Mouse (Mus musculus): ENCODE results near the gene Saa3. TPM values are rescaled to one million over a fixed set of nuclear protein-coding genes. Genes with fewer than 3 reads are reported as not detected.

Saa3 gene
- polyA plus RNA-seq (2015; fragmentation: Nextera tagmentation; extraction: Ambion mirVana): 0.34 TPM in 1 of 2 replicates, not detected in the other

DNA sequence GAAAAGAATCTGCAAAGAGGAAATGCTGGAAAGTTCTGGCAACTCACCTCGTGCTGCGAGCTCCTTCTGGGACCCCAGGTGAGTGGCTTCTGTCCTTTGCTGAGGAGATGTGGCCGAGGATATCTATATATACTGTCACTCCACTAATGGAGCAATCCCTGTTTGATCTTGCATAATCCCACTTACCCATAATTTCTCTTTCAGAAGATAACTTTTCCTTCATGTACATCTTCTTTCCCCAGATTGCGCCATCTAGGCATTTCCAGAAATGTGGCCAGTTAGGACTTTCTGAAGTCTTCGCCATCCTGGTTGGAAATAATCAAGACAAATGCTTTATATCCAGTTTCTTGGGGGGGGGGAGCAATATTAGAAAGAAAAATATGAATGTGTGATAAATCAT, at the start of gene Saa3:
TSS of gene Saa3 (minus strand) at position 101 of the 400 bp plus-strand sequence.
- TF ChIP-seq CTCF (IDR thresholded peaks at IDR 0.05; ENCODE audit: low read depth) (no peak), EP300 (optimal IDR thresholded peaks at IDR 0.05) (no peak)
- Histone ChIP-seq H3K27ac (replicated peaks) (no peak within 1 kb of the TSS), H3K9me3 (ENCODE audit: control insufficient read depth, low read length) (no peaks in the 10 kb centered on the region), H3K9ac (ENCODE audit: low read length) (no peak within 1 kb of the TSS), H3K4me2 (replicated peaks; ENCODE audit: low read depth) (no peak within 1 kb of the TSS), H3K4me1 (replicated peaks; ENCODE audit: control insufficient read depth, insufficient read depth) (no peaks in the 10 kb centered on the region), H3K4me3 (ENCODE audit: low read depth, low read length) (no peak within 1 kb of the TSS), H3K36me3 (ENCODE audit: control insufficient read depth, insufficient read depth, low read length) (no peaks in the 10 kb centered on the region), H3K27me3 (ENCODE audit: control insufficient read depth, insufficient read depth, low read length) (no peaks in the 10 kb centered on the region)
- DNase-seq (ENCODE audit: low spot score) (no peak), ATAC-seq (ENCODE audit: low FRiP score, low TSS enrichment) (no peak)
- 86% methylated on average over 5 of the region's 5 CpGs for WGBS

DNA sequence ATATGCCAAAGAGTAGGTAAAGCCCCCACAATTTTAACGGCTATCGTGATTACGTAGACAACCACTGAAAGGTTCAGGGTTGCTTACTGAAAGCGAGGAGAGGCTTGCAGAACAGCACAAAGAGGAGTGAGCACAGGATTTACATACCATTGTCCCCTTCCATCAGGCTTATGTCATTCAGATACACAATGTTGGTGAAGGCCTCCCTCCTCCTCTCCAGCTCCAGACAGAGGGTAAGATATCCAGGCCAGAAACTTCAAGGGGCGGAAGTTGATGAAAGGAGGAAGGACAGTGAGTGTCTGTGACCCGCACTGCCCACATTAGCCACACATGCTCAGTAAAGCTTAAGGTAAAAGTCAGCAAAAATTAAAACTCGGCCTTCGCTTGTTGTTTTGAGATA, 49.2 kb upstream of the Saa3 start:
- no peaks in the 10 kb centered on the region for H3K27me3 ChIP-seq (ENCODE audit: control insufficient read depth, insufficient read depth, low read length)
- H3K9me3 ChIP-seq (ENCODE audit: control insufficient read depth, low read length): no peaks in the 10 kb centered on the region
- no peak overlapping the region for H3K4me3 ChIP-seq (ENCODE audit: low read depth, low read length)
- peaks cover 24% of the 10 kb centered on the region for H3K36me3 ChIP-seq (ENCODE audit: control insufficient read depth, insufficient read depth, low read length)
- TF ChIP-seq EP300 (optimal IDR thresholded peaks at IDR 0.05) (no peak), CTCF (IDR thresholded peaks at IDR 0.05; ENCODE audit: low read depth) (no peak)
- no peak overlapping the region for H3K27ac ChIP-seq (replicated peaks)
- H3K4me2 ChIP-seq (replicated peaks; ENCODE audit: low read depth): no peak overlapping the region
- WGBS: 88% methylated on average over 8 of the region's 8 CpGs
- H3K4me1 ChIP-seq (replicated peaks; ENCODE audit: control insufficient read depth, insufficient read depth): no peaks in the 10 kb centered on the region
- ATAC-seq (ENCODE audit: low FRiP score, low TSS enrichment) (no peak), DNase-seq (ENCODE audit: low spot score) (no peak)
- no peak overlapping the region for H3K9ac ChIP-seq (ENCODE audit: low read length)

DNA sequence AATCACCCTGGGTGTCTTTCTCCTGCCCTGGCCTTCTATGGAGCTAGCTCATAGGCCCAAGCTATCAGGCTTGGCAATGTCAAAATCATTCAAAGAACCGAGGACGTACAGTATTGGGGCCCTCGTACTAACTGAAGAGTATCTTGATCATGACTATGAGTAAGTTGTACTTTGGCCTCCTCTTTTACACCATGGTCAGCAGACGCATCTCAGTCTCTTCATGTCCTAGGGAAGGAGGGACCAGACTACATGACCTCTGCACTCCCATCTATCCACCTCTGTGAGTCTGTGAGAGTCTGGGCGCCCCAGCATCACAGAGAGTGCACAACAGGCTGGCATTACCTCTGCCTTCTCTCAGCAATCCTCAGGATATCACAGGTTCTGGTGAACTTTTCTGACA, 47.1 kb upstream of the Saa3 start:
- no peak overlapping the region for H3K9ac ChIP-seq (ENCODE audit: low read length)
- DNase-seq (ENCODE audit: low spot score) (no peak), ATAC-seq (ENCODE audit: low FRiP score, low TSS enrichment) (no peak)
- no peak overlapping the region for H3K4me2 ChIP-seq (replicated peaks; ENCODE audit: low read depth)
- H3K9me3 ChIP-seq (ENCODE audit: control insufficient read depth, low read length): no peaks in the 10 kb centered on the region
- no peaks in the 10 kb centered on the region for H3K27me3 ChIP-seq (ENCODE audit: control insufficient read depth, insufficient read depth, low read length)
- H3K27ac ChIP-seq (replicated peaks): no peak overlapping the region
- H3K4me1 ChIP-seq (replicated peaks; ENCODE audit: control insufficient read depth, insufficient read depth): no peaks in the 10 kb centered on the region
- H3K36me3 ChIP-seq (ENCODE audit: control insufficient read depth, insufficient read depth, low read length): peaks cover 10% of the 10 kb centered on the region; the same call in 1 of the 2 replicates
- H3K4me3 ChIP-seq (ENCODE audit: low read depth, low read length): no peak overlapping the region
- WGBS: 91% methylated on average over 5 of the region's 5 CpGs
- no peak for TF ChIP-seq EP300 (optimal IDR thresholded peaks at IDR 0.05)
- no peak for TF ChIP-seq CTCF (IDR thresholded peaks at IDR 0.05; ENCODE audit: low read depth)

DNA sequence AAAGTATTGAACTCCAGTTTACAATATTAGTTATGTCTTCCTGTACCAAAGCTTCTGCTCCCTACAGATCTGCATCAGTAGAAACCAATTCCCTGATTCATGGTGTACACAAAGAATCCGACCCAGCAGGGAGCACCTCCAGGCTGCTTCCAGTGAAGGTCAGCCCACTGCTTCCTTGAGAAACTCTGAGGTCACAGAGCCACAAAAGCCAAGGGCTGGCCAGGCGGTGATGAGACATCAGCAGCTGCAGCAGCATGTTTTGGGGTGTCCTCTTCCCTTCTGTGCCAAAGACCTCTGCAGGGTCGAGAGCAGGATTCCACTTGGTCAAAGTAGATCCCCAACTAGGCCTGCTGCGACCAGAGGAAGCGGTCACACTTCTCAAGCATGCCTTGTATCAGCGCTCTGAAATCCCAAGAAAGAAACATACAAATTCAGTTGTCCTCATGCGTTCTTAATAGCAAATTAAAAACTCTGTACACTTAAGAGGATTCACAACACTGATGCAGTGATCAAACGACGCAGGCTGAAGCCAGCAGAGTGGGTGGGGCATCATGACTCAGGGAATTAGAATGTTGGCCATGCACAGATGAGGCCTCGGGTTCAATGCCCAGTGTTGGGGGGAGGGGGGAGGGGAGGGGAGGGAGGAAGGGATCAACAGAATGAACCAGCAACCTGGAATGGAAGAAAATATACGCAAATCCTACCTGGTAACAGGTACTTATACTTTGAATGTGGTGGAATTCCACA, 45.7 kb upstream of the Saa3 start:
- Histone ChIP-seq H3K27ac (replicated peaks) (no peak overlapping the region), H3K9me3 (ENCODE audit: control insufficient read depth, low read length) (no peaks in the 10 kb centered on the region), H3K9ac (ENCODE audit: low read length) (no peak overlapping the region), H3K4me1 (replicated peaks; ENCODE audit: control insufficient read depth, insufficient read depth) (no peaks in the 10 kb centered on the region), H3K27me3 (ENCODE audit: control insufficient read depth, insufficient read depth, low read length) (no peaks in the 10 kb centered on the region), H3K36me3 (ENCODE audit: control insufficient read depth, insufficient read depth, low read length) (peaks cover 9% of the 10 kb centered on the region; the same call in 1 of the 2 replicates), H3K4me3 (ENCODE audit: low read depth, low read length) (no peak overlapping the region), H3K4me2 (replicated peaks; ENCODE audit: low read depth) (no peak overlapping the region)
- no peak for ATAC-seq (ENCODE audit: low FRiP score, low TSS enrichment)
- WGBS: 69% methylated on average over 11 of the region's 11 CpGs
- no peak for TF ChIP-seq EP300 (optimal IDR thresholded peaks at IDR 0.05)
- DNase-seq (ENCODE audit: low spot score): no peak

DNA sequence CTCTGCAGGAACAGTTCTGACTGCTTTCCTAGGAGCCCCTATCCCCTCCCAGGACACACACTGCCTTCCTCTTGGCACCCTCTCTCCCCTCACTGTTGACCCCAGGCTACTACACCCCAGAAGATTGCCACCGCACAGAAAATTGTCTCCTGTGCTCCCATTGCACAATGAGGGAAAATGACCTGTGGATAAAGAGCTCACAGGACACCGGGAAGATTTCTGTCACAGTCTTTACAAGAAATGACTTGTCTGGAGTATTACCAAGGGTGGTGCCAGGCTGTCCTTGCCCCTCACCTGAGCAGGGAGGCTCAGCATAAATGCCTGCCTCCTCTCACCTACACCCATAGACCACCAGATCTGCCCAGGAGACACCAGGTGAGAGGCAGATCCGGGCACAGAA, 36.0 kb upstream of the Saa3 start, which contains the start of gene Saa2:
TSS of gene Saa2 (plus strand) at position 301 of the 400 bp plus-strand sequence.
- Histone ChIP-seq H3K36me3 (ENCODE audit: control insufficient read depth, insufficient read depth, low read length) (no peaks in the 10 kb centered on the region), H3K9ac (ENCODE audit: low read length) (no peak within 1 kb of the TSS), H3K4me1 (replicated peaks; ENCODE audit: control insufficient read depth, insufficient read depth) (no peaks in the 10 kb centered on the region), H3K27ac (replicated peaks) (no peak within 1 kb of the TSS), H3K9me3 (ENCODE audit: control insufficient read depth, low read length) (no peaks in the 10 kb centered on the region), H3K4me3 (ENCODE audit: low read depth, low read length) (no peak within 1 kb of the TSS), H3K4me2 (replicated peaks; ENCODE audit: low read depth) (no peak within 1 kb of the TSS), H3K27me3 (ENCODE audit: control insufficient read depth, insufficient read depth, low read length) (no peaks in the 10 kb centered on the region)
- no peak for TF ChIP-seq CTCF (IDR thresholded peaks at IDR 0.05; ENCODE audit: low read depth)
- no peak for TF ChIP-seq EP300 (optimal IDR thresholded peaks at IDR 0.05)
- WGBS: 47% methylated on average over 3 of the region's 3 CpGs
- ATAC-seq (ENCODE audit: low FRiP score, low TSS enrichment): no peak
- no peak for DNase-seq (ENCODE audit: low spot score)

DNA sequence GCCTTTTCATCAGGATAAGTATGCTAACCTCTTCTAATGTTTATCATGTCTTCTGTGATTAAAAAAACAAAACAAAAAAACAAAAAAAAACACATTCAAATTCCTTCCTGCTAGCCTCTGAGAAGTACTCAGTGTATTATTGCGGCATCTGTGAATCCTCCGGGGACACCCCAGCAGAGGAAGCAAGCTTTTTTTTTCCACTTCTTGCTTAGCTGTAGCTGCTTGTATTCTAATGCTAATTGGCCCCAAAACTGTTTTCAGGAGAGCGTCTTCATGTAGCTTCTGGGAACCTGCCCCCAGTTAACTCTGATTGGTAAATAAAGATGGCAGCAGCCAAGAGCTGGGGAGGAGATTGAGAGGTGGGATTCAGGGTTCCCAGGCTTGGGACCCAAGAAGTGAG, 33.0 kb upstream of the Saa3 start:
- no peak for ATAC-seq (ENCODE audit: low FRiP score, low TSS enrichment)
- 58% methylated on average over 3 of the region's 3 CpGs for WGBS
- Histone ChIP-seq H3K4me1 (replicated peaks; ENCODE audit: control insufficient read depth, insufficient read depth) (no peaks in the 10 kb centered on the region), H3K4me3 (ENCODE audit: low read depth, low read length) (no peak overlapping the region), H3K27ac (replicated peaks) (no peak overlapping the region), H3K36me3 (ENCODE audit: control insufficient read depth, insufficient read depth, low read length) (no peaks in the 10 kb centered on the region), H3K4me2 (replicated peaks; ENCODE audit: low read depth) (no peak overlapping the region), H3K9me3 (ENCODE audit: control insufficient read depth, low read length) (no peaks in the 10 kb centered on the region), H3K9ac (ENCODE audit: low read length) (no peak overlapping the region), H3K27me3 (ENCODE audit: control insufficient read depth, insufficient read depth, low read length) (no peaks in the 10 kb centered on the region)
- no peak for DNase-seq (ENCODE audit: low spot score)
- no peak for TF ChIP-seq CTCF (IDR thresholded peaks at IDR 0.05; ENCODE audit: low read depth)
- no peak for TF ChIP-seq EP300 (optimal IDR thresholded peaks at IDR 0.05)
